Mouse (Mus musculus) c-Kit-positive CD71-positive TER-119-positive erythroid progenitor cells, embryonic 14.5 days (primary cell): Measurements from ENCODE around the gene Exoc3l4.

ENCODE experiments used
- DNase-seq: peaks from one replicate; pipeline ENCODE4 v3.0.0-alpha.2; 2013; ENCODE audit warnings: low spot score

Exoc3l4 gene

GRCm38 (mm10) chr12:111434745-111435327, 18.0 kb downstream of the Exoc3l4 start:
- DNase-seq = peak; percentile 73

- no peak for DNase-seq
Measured at GRCm38 (mm10) chr12:111436170-111436569, 19.4 kb downstream of the Exoc3l4 start.

GRCm38 (mm10) chr12:111436640-111437039, 19.8 kb downstream of the Exoc3l4 start:
- no peak for DNase-seq

- no peak for DNase-seq
Measured at GRCm38 (mm10) chr12:111437222-111437900, 20.5 kb downstream of the Exoc3l4 start.

- DNase-seq = no peak
Measured at GRCm38 (mm10) chr12:111438850-111439249, 22.0 kb downstream of the Exoc3l4 start.

GRCm38 (mm10) chr12:111440701-111441373, 24.0 kb downstream of the Exoc3l4 start:
- DNase-seq = no peak

- no peak for DNase-seq
Measured at GRCm38 (mm10) chr12:111441523-111441922, 24.7 kb downstream of the Exoc3l4 start.

GRCm38 (mm10) chr12:111442309-111443010, 25.6 kb downstream of the Exoc3l4 start, which contains the start of gene Tnfaip2:
Tnfaip2 (plus strand) TSS chr12:111442469.
- peak; percentile 81 for DNase-seq

- peak; percentile 95 for DNase-seq
Measured at GRCm38 (mm10) chr12:111443011-111443870, 26.4 kb downstream of the Exoc3l4 start.

GRCm38 (mm10) chr12:111443921-111444831, 27.4 kb downstream of the Exoc3l4 start:
- no peak for DNase-seq

- no peak for DNase-seq
Measured at GRCm38 (mm10) chr12:111445161-111445889, 28.5 kb downstream of the Exoc3l4 start.

GRCm38 (mm10) chr12:111445890-111446613, 29.2 kb downstream of the Exoc3l4 start:
- DNase-seq = no peak

- DNase-seq = no peak
Measured at GRCm38 (mm10) chr12:111446745-111447144, 29.9 kb downstream of the Exoc3l4 start.

GRCm38 (mm10) chr12:111447350-111447749, 30.5 kb downstream of the Exoc3l4 start:
- no peak for DNase-seq

- no peak for DNase-seq
Measured at GRCm38 (mm10) chr12:111447898-111448760, 31.3 kb downstream of the Exoc3l4 start.

- DNase-seq = no peak
Measured at GRCm38 (mm10) chr12:111448931-111449705, 32.3 kb downstream of the Exoc3l4 start.

- DNase-seq = no peak
Measured at GRCm38 (mm10) chr12:111450359-111450758, 33.5 kb downstream of the Exoc3l4 start.
